In the genomic region with DNA sequence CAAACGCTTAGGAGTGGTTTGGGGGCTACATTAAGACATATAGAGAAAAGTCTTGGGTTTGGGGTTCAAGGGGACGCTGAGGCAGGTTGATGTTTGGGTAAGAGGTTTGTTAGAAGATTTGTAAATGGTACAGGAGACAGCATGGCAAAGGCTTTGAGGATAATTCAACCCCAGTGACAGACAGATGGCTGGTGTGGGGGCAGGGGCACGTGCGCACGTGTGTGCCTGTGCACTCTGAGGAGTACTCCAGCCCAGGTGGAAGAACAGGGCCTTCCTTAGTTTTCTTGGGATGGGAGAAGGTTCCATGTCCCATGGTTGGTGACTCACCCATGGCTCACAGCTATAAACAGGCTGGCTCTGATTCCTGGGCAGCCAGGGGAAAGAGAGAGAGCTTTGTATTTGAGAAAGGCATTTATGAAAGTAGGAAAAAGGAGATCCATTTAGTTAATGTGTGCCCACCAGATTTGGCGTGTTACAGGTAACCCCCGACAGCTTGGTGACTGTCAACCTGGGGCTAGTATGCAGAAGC, we compare ENCODE assay signal across 29 mouse cellular contexts. TPM values are rescaled to one million over a fixed set of nuclear protein-coding genes. Genes with fewer than 3 reads are reported as not detected.
DNase-seq lines count a peak whose midpoint lies in the region; ATAC-seq and TF ChIP-seq lines count a peak whose summit lies in the region.
"Had no signal": no experiment of that assay in that cellular context is flagged by ENCODE, and none has a peak within 500 bp of the region (broad histone marks: within the 10 kb centered on the region; RNA-seq: fewer than 3 reads in every experiment).

No protein-coding gene starts in this region.

- H3K36me3 ChIP-seq in limb, embryonic 14.5 days (ENCODE audit: control insufficient read depth, insufficient read depth, low read length): no peaks in the 10 kb centered on the region
- H3K36me3 ChIP-seq: embryonic facial prominence, embryonic 10.5 days; hindbrain, embryonic 15.5 days; intestine, embryonic 15.5 days; liver, embryonic 13.5 days; lung, embryonic 15.5 days; midbrain, embryonic 12.5 days; stomach, embryonic 15.5 days had no signal

- peaks cover 9% of the 10 kb centered on the region; the same call in 1 of the 2 replicates for H3K4me1 ChIP-seq in limb, embryonic 14.5 days (ENCODE audit: control insufficient read depth, insufficient read depth, low read length)
- H3K4me1 ChIP-seq: hindbrain, embryonic 15.5 days; liver, embryonic 13.5 days; lung, embryonic 15.5 days; midbrain, embryonic 12.5 days; stomach, embryonic 15.5 days had no signal

- H3K27me3 ChIP-seq in limb, embryonic 14.5 days (ENCODE audit: control insufficient read depth, insufficient read depth, low read length): no peaks in the 10 kb centered on the region
- H3K27me3 ChIP-seq: forebrain, embryonic 13.5 days; hindbrain, embryonic 15.5 days; intestine, embryonic 15.5 days; liver, embryonic 13.5 days; lung, embryonic 15.5 days; midbrain, embryonic 12.5 days; Patski; stomach, embryonic 15.5 days had no signal

- no peak overlapping the region for H3K4me2 ChIP-seq in limb, embryonic 14.5 days (replicated peaks; ENCODE audit: low read depth, low read length, severe bottlenecking)
- H3K4me2 ChIP-seq: forebrain, embryonic 13.5 days; hindbrain, embryonic 15.5 days; intestine, embryonic 15.5 days; liver, embryonic 13.5 days; lung, embryonic 15.5 days; midbrain, embryonic 12.5 days; stomach, embryonic 15.5 days had no signal

- H3K9ac ChIP-seq in limb, embryonic 14.5 days (ENCODE audit: low read depth, low read length, severe bottlenecking): no peak overlapping the region
- H3K9ac ChIP-seq: forebrain, embryonic 13.5 days; hindbrain, embryonic 15.5 days; intestine, embryonic 15.5 days; liver, embryonic 13.5 days; lung, embryonic 15.5 days; midbrain, embryonic 12.5 days; stomach, embryonic 15.5 days had no signal

- no peak for TF ChIP-seq POLR2A in limb, embryonic 14.5 days (IDR thresholded peaks at IDR 0.05; ENCODE audit: borderline replicate concordance, extremely low read depth, insufficient read depth, insufficient read length)

- ATAC-seq in limb, embryonic 14.5 days (ENCODE audit: low FRiP score, low read depth): no peak
- ATAC-seq: forebrain, embryonic 13.5 days; Patski had no signal

- H3K27ac ChIP-seq in limb, embryonic 14.5 days (replicated peaks; ENCODE audit: low read depth, low read length): peak overlapping the region; percentile 26; the same call in 1 of the 2 replicates
- H3K27ac ChIP-seq: embryonic facial prominence, embryonic 10.5 days; forebrain, embryonic 13.5 days; hindbrain, embryonic 15.5 days; intestine, embryonic 15.5 days; kidney, postnatal 0 days; layer of hippocampus, adult 2 months; liver, embryonic 13.5 days; lung, embryonic 15.5 days; midbrain, embryonic 12.5 days; stomach, embryonic 15.5 days had no signal

- no peaks in the 10 kb centered on the region for H3K9me3 ChIP-seq in limb, embryonic 14.5 days (ENCODE audit: control insufficient read depth, low read length)
- H3K9me3 ChIP-seq: embryonic facial prominence, embryonic 10.5 days; forebrain, embryonic 13.5 days; hindbrain, embryonic 15.5 days; intestine, embryonic 15.5 days; liver, embryonic 13.5 days; lung, embryonic 15.5 days; midbrain, embryonic 12.5 days; stomach, embryonic 15.5 days had no signal

- peak; percentile 33 to 34 for DNase-seq in cerebellum, postnatal 10 days
- DNase-seq in cerebellum, adult 11-12 months: no peak
- peak; percentile 63 for DNase-seq in thymus, postnatal 14 days
- DNase-seq in thymus, postnatal 0 days (ENCODE audit: low spot score): no peak
- no peak for DNase-seq in limb, embryonic 14.5 days (ENCODE audit: low spot score)
- DNase-seq in ovary, postnatal 36 days (ENCODE audit: low spot score): no peak
- no peak for DNase-seq in retina, embryonic 14.5 days (ENCODE audit: low spot score)
- no peak for DNase-seq in layer of hippocampus, postnatal 36 days
- DNase-seq: adrenal gland, adult 8-10 months; cerebellum, adult 8-10 months; gastrocnemius, postnatal 14 days; heart, adult 18-20 months; heart, postnatal 36 days; liver, embryonic 13.5 days had no signal

- WGBS in limb, embryonic 14.5 days: 79% methylated on average over 7 of the region's 7 CpGs

- H3K4me3 ChIP-seq in limb, embryonic 14.5 days (replicated peaks; ENCODE audit: low read length): no peak overlapping the region
- H3K4me3 ChIP-seq: embryonic facial prominence, embryonic 10.5 days; forebrain, embryonic 13.5 days; hindbrain, embryonic 15.5 days; intestine, embryonic 15.5 days; layer of hippocampus, adult 2 months; liver, embryonic 13.5 days; lung, embryonic 15.5 days; midbrain, embryonic 12.5 days; stomach, embryonic 15.5 days had no signal

RNA-seq across cellular contexts. Expression of gene Cd27, which starts 18.8 kb away (rescaled TPM):
- 175 and 252 TPM in 2 replicates for polyA plus RNA-seq in thymus, postnatal 0 days (2015; fragmentation: Nextera tagmentation; extraction: Ambion mirVana)
- 0.22 and 0.50 TPM in 2 replicates for polyA plus RNA-seq in limb, embryonic 14.5 days (2012; rRNA removed)
- 1.3 and 1.5 TPM in 2 replicates for polyA plus RNA-seq in limb, embryonic 14.5 days (2014; fragmentation: Nextera tagmentation; extraction: Ambion mirVana)
- total RNA-seq in layer of hippocampus, postnatal 36 days (2021): not detected
- total RNA-seq: layer of hippocampus, adult 2 months; left cerebral cortex, adult 18-20 months; left cerebral cortex, postnatal 36 days had no signal

RNA-seq across cellular contexts. Expression of gene Tapbpl, which starts 23.9 kb away (rescaled TPM):
- 42.5 and 53.1 TPM in 2 replicates for polyA plus RNA-seq in thymus, postnatal 0 days (2015; fragmentation: Nextera tagmentation; extraction: Ambion mirVana)
- polyA plus RNA-seq in limb, embryonic 14.5 days (2012; rRNA removed): 2.7 and 2.8 TPM in 2 replicates
- 3.4 and 3.7 TPM in 2 replicates for polyA plus RNA-seq in limb, embryonic 14.5 days (2014; fragmentation: Nextera tagmentation; extraction: Ambion mirVana)
- 1 to 10 TPM; 3.3 TPM for total RNA-seq in layer of hippocampus, postnatal 36 days (2021)

RNA-seq across cellular contexts. Expression of gene Tuba3a, which starts 30.3 kb away (rescaled TPM):
- polyA plus RNA-seq in thymus, postnatal 0 days (2015; fragmentation: Nextera tagmentation; extraction: Ambion mirVana): 0.22 and 0.36 TPM in 2 replicates
- 0.45 and 0.47 TPM in 2 replicates for polyA plus RNA-seq in limb, embryonic 14.5 days (2012; rRNA removed)
- polyA plus RNA-seq in limb, embryonic 14.5 days (2014; fragmentation: Nextera tagmentation; extraction: Ambion mirVana): 0.30 TPM in 1 of 2 replicates, not detected in the other
- total RNA-seq in layer of hippocampus, postnatal 36 days (2021): not detected
- total RNA-seq: adrenal gland, adult 8-10 months; common myeloid progenitor, adult 5-6 weeks; gastrocnemius, postnatal 14 days; heart, adult 18-20 months; heart, postnatal 36 days; layer of hippocampus, adult 2 months; left cerebral cortex, adult 18-20 months; left cerebral cortex, postnatal 36 days had no signal
- polyA plus RNA-seq: forebrain, embryonic 13.5 days; heart, embryonic 14.5 days; hindbrain, embryonic 15.5 days; intestine, embryonic 15.5 days; liver, embryonic 13.5 days; midbrain, embryonic 12.5 days; neural tube, embryonic 14.5 days; Patski had no signal

RNA-seq across cellular contexts. Expression of gene Vamp1, which starts 40.2 kb away (rescaled TPM):
- 61.0 and 75.3 TPM in 2 replicates for polyA plus RNA-seq in thymus, postnatal 0 days (2015; fragmentation: Nextera tagmentation; extraction: Ambion mirVana)
- 14.7 and 16.2 TPM in 2 replicates for polyA plus RNA-seq in limb, embryonic 14.5 days (2012; rRNA removed)
- polyA plus RNA-seq in limb, embryonic 14.5 days (2014; fragmentation: Nextera tagmentation; extraction: Ambion mirVana): 2.4 and 2.6 TPM in 2 replicates
- 10 to 100 TPM; 75.3 to 80.4 TPM for total RNA-seq in layer of hippocampus, postnatal 36 days (2021)

RNA-seq across cellular contexts. Expression of gene Ltbr, which starts 58.1 kb away (rescaled TPM):
- 29.6 and 30.9 TPM in 2 replicates for polyA plus RNA-seq in thymus, postnatal 0 days (2015; fragmentation: Nextera tagmentation; extraction: Ambion mirVana)
- polyA plus RNA-seq in limb, embryonic 14.5 days (2012; rRNA removed): 52.7 and 68.8 TPM in 2 replicates
- 45.8 and 51.1 TPM in 2 replicates for polyA plus RNA-seq in limb, embryonic 14.5 days (2014; fragmentation: Nextera tagmentation; extraction: Ambion mirVana)
- 1 to 10 TPM; 6.9 to 7.0 TPM for total RNA-seq in layer of hippocampus, postnatal 36 days (2021)

Comparison
In these comparisons a context has a peak if more than half of its experiments do, and no peak if none do; other contexts are left out.
1. DNase-seq: peak in cerebellum, postnatal 10 days (2 of 2) and thymus, postnatal 14 days (single experiment); none in cerebellum, adult 11-12 months (single experiment), thymus, postnatal 0 days (single experiment), limb, embryonic 14.5 days (single experiment), ovary, postnatal 36 days (single experiment), retina, embryonic 14.5 days (single experiment) and layer of hippocampus, postnatal 36 days (0 of 2).
2. RNA of gene Cd27, which starts 18.8 kb away (polyA plus RNA-seq): 175 to 252 TPM in thymus, postnatal 0 days; 0.22 to 1.5 TPM in limb, embryonic 14.5 days; every median in the first group is over 10 times any median in the second.